Mouse (Mus musculus) liver, postnatal 0 days (tissue): ENCODE measurements at regions not wholly inside any gene's neighbourhood (a gene's known extent, or its start where the extent isn't known, plus 50 kb on each side); places are given as distances from the start of the nearest gene placed in this dataset.

Experiments used
- CTCF ChIP-seq: sonication (generic); IDR thresholded peaks from 2 replicates; pipeline ENCODE4 v1.5.1; 2016; ENCODE audit warnings: antibody characterized with exemption, low read depth
- EP300 ChIP-seq: IDR thresholded peaks from 2 replicates; pipeline ENCODE4 v1.6.1; 2016; ENCODE audit warnings: antibody characterized with exemption, low read depth, mild to moderate bottlenecking

DNA sequence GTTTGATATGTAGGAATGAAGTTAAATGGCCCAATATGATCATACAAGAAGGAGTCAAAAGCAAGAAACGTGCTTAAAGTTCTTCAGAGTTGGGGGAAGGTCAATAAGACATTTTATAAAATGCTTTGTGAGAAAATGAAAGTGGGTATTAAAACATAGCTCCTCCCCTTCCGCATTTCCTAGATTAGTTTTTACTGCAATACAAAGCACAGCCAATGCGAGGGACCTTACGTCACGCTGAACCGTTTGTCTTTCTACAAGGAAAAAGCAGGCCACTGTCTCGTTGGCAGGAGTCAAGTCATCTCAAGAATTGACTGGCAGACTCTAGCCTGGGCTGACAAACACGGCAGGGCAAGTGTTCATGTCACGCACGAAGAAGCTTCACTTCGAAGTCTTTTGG lies 131.4 kb upstream of the Arg1 start:
- TF ChIP-seq CTCF (no peak), EP300 (no peak)
